Mouse (Mus musculus) spleen, postnatal 4 days (tissue): ENCODE measurements at regions not wholly inside any gene's neighbourhood (a gene's known extent, or its start where the extent isn't known, plus 50 kb on each side); places are given as distances from the start of the nearest gene placed in this dataset.
A peak's percentile ranks its signal among the peaks of the same experiment; 100 is the strongest.
"Not testable (repeated sequence)": the region's sequence is repeated elsewhere in the genome, so short reads cannot be mapped to it uniquely, and the experiment has no call there.

Experiments used
- DNase-seq, 2 experiments: peaks; one replicate each; pipeline ENCODE4 v3.0.0; 2022; ENCODE audit warnings: low spot score in 2 of 2

- not testable (repeated sequence) for DNase-seq
Observed at GRCm38 (mm10) chr1:184669173-184669572, 63.2 kb downstream of the Hlx start.

DNA sequence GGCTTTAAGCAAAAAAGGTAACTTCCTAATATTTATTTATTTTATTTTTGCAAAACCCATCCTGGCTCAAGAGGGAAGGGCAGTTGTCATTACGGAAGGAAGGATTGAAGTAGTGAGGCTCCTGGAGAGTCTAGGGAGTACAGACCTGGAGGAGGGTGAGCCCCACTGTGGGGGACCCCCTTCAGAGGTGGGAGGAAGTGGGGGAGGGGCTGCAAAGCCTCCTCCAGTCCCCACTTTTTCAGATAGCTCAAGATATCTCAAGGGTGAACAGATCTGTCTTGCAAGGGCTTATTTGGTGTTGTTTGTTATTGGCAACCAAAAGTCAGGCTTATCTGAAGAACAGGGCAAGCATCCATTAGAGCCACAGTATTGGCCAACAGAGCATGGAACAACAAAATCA, 64.0 kb downstream of the Hlx start:
- no peak for DNase-seq

- no peak for DNase-seq
Observed at GRCm38 (mm10) chr1:184668022-184668421, 64.4 kb downstream of the Hlx start.

GRCm38 (mm10) chr1:184665243-184665642, 67.2 kb downstream of the Hlx start:
- DNase-seq = no peak

DNA sequence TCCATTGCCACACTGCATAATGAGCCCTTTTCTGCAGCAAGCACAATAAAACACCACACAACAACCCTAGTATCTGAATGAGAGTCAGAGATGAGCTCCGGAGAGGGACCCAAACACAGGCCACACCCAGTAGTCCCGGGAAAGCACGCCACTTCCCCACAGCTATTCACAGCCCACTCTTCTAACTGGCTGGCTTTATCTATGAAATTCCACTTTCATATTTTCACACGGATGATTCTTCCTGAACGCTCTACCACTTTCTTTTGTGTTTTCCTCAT, 68.4 kb downstream of the Hlx start:
- no peak for DNase-seq

GRCm38 (mm10) chr1:184663300-184664097, 68.9 kb downstream of the Hlx start:
- no peak for DNase-seq

DNA sequence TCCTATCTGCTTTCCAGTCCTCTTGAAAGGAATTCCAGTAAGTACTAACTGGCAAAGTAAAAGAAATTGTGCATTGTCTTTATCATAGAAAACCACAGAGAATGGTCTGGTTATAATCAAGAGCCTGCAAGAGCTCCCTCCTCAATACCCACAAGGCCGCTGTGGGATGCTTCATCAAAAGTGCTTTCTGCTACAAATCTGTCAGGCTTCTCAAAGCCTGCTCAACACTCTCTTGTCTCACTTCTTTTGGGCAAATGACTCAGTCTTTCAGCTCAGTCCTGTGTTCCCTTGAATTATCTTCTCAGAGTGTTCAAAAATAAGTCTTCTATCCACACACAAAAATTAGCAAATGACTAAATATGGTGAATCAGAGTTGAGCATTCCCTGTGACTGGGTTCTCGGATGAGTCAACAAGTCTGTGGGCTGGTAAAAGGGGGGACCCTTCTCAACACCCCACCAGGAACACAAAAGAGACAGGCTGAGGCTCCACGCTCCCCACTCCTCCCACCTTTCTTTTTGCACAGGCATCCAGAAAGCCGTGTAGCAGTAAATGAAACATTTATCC, 81.8 kb downstream of the Hlx start:
- no peak for DNase-seq

GRCm38 (mm10) chr1:184647920-184648540, 84.4 kb downstream of the Hlx start:
- peak in 1 of 2 experiments; percentile 36 for DNase-seq

DNA sequence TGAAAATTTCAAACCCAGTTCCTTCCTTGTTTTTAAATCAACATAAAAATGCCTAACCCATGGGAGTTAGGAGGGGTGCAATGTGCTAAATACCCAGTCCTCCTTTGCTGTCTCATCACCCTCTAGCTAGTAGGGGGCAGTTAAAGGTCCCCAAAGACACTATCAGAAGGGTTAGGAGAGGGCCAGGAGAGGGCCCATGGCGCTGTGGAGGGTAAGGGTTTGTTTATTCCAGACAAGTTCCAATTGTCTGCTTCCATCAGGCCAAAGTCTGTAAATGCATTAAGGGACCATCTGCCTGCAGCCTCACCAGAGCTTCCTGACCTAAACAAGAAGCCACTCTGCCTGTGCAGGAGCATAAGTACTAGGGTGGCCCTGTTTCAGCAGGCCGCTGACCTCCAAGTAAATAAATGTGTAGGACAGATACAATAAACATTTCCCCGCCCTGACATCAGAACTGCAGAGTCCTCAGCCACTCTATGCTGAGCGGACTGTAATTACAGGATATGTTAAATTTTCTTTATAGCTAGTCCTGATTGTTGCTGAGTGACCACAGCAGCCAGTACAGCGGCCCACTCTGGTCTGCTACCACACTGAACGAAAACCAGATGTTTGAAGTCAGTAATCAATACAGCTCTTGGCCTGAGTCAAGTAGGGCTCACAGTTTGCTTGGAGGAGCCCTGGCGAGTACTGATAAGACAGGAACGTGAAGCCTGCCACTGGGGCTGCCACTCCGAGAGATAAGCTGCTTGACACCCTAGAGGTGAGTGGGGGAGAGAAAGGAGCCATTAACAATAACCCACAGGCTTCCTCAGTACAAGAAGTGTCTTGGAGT, 87.4 kb downstream of the Hlx start:
- peak; percentile 73 to 74 for DNase-seq

GRCm38 (mm10) chr1:184630695-184631475, 101.5 kb downstream of the Hlx start:
- DNase-seq = no peak

GRCm38 (mm10) chr1:184629194-184629593, 103.2 kb downstream of the Hlx start:
- DNase-seq = no peak

GRCm38 (mm10) chr1:184628566-184629168, 103.8 kb downstream of the Hlx start:
- no peak for DNase-seq

- DNase-seq = no peak
Observed at GRCm38 (mm10) chr1:184622462-184622861, 110.0 kb downstream of the Hlx start.

DNA sequence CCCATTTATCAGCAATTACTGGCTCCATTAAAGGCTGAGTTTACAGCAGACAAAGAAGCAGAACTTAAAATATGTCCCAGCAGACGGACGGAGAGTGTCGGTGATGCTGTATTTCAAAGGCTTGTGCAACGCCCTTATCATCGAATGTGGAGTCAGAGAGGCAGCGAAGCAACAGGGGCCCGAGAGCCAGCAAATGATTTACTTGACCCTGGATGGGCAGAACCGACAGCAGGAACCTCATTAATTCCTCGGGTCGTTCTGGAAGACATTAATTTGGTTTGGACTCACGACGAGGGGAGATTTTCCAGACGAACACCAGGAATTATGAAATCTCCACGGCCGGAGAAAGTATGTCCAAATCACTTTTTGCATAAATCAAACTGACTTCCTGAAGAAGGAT, 110.5 kb downstream of the Hlx start:
- no peak for DNase-seq

- no peak for DNase-seq
Observed at GRCm38 (mm10) chr1:184617853-184618454, 114.5 kb downstream of the Hlx start.

DNA sequence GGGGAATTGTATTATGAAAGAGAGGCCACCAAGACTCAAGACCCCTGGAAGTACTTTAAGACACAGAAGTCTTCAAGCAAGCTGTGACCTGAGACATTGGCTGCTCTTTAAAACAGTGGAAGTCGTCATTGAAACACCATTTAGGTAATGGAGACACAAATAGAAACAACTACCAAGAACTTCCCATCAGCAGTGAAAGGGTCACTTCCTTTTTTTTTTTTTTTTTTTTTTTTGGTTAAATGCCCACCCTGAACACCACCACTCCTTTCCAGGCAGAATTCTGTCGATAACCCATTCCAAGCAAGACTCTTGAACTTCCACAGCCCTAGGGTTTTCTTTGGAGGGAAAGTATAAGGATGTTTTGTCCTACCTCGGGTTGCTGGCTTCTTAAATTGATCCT, 116.4 kb downstream of the Hlx start:
- no peak for DNase-seq

- DNase-seq = no peak
Observed at GRCm38 (mm10) chr1:184614699-184615415, 117.6 kb downstream of the Hlx start.

- DNase-seq = no peak
Observed at GRCm38 (mm10) chr1:184612880-184613279, 119.5 kb downstream of the Hlx start.

DNA sequence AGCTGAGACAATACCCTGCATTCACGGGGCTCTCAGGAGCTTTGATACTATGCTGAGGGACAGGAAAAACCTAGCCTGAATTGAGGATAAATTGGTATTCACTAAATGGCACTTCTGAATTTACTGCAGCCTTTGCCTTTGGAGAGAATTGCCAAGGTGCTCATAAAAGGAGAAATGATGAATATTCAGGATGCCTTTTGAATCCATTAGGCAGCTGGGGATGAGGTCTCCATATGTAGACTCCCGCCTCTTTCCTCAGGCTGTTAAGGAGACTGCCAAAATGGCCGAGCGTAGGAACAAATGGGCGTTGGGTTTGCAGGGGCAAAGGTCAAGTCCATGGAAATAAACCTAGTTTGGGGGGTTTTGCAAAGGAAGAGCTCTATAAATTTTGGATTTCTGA, 123.5 kb downstream of the Hlx start:
- DNase-seq = no peak

DNA sequence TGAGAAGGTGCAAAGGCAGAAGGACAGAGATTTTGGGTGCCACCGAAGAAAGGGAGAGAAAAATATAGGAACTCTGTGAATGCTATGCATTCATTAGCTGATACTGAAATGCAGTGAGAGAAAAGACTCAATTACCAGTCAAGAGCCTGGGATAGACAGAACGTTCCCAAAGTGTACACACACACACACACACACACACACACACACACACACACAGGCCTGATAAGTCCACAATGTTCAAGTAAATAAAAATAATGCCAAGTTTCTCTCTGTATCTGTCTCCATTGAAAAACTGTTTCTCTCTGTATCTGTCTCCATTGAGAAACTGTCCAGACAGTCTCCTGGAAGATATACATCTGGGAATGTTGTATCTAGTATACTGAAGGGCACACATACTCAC, 124.1 kb downstream of the Hlx start:
- no peak for DNase-seq
